Mouse (Mus musculus) 3134 (cell line): ENCODE measurements around the gene Epha3.

Experiments
- DNase-seq: peaks from one replicate; pipeline ENCODE4 v3.0.0-alpha.2; 2011; ENCODE audit warnings: low spot score; ENCODE audit not compliant: insufficient read length; ENCODE audit errors: extremely low read depth

The Epha3 gene

GRCm38 (mm10) chr16:63517636-63518035 is 346.3 kb downstream of the Epha3 start:
- DNase-seq = no peak

GRCm38 (mm10) chr16:63510069-63510468 is 353.9 kb downstream of the Epha3 start:
- DNase-seq = no peak

DNA sequence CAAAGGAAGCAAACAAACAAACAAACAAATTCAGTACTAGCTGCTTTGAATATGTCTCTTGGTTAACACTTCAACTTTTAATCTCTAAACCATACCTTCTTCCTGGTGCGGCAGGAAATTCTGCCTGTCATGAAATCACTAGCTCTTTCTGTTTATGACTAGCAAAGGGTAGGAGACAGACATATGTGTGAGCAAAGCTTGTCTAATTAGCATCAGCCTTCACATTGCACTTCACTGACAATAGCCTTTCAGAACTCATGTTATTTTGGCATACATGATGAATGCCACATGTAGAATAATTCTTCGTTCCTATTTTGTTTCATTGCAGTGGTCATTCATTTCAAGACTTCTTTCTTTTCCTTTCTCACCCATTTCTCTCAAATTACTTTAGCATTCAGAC is 357.5 kb downstream of the Epha3 start:
- no peak for DNase-seq

GRCm38 (mm10) chr16:63501456-63501855 is 362.5 kb downstream of the Epha3 start:
- no peak for DNase-seq

GRCm38 (mm10) chr16:63500975-63501393 is 363.0 kb downstream of the Epha3 start:
- DNase-seq = no peak
